Mouse (Mus musculus) ovary, postnatal 14 days (tissue): ENCODE results near the gene Enc1.

ENCODE experiments used
- DNase-seq: peaks from one replicate; pipeline ENCODE4 v3.0.0; 2022; ENCODE audit warnings: low spot score

Gene Enc1

DNA sequence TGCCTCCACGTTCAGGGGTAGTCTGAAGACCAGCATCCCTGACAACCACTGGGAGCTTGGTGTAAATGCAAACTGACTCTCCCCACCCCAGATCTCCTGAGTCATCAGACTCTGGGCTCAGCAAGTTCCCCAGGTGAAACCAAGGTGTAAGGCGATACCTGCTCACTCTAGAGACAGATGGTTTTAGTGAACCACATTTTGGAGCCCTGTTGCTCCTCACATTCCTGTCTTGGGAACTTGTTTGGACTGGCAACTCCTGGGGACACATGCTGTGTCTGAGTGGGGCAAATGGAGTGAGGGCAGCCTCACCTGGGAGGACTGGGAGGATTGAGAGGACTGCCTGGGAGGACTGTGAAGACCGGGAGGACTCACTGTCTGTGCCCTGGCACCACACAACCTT is 13.1 kb upstream of the Enc1 start:
- DNase-seq = no peak

DNA sequence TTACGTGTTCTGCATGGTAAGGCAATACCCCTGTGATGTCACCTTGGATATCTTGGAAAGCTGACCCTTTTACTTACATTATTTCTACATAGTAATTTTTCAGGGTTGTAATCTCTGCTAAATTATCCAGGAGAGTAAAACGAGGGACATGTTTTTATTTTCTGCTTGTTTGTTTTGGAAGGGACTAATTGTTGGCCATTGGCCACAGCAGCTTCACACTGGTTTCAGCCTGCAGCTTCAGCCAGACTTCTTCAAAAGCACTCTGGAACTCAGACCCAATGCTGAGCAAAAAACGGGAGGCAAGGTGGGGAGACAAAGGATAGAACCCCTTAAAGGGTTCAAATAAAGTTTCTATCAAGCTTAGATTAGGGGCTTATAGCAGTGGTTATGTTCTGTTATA is 10.8 kb upstream of the Enc1 start:
- DNase-seq = no peak

DNA sequence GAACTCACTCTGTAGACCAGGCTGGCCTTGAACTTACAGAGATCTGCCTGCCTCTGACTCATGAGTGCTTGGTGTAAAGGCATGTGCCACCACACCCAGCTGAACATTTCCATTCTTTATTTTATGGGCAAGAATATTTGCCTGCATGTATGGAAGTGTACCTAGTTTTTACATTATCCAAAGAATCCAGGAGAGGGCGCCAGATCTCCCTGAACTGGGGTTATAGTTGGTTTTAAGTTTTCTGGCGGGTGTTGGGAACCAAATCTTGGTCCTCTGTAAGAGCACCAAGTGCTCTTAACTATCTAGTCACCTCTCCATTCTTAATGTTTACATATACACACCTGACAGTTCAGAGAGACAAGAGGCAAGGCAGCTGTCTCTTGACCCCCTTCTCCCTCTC is 7.8 kb upstream of the Enc1 start:
- DNase-seq = no peak

DNA sequence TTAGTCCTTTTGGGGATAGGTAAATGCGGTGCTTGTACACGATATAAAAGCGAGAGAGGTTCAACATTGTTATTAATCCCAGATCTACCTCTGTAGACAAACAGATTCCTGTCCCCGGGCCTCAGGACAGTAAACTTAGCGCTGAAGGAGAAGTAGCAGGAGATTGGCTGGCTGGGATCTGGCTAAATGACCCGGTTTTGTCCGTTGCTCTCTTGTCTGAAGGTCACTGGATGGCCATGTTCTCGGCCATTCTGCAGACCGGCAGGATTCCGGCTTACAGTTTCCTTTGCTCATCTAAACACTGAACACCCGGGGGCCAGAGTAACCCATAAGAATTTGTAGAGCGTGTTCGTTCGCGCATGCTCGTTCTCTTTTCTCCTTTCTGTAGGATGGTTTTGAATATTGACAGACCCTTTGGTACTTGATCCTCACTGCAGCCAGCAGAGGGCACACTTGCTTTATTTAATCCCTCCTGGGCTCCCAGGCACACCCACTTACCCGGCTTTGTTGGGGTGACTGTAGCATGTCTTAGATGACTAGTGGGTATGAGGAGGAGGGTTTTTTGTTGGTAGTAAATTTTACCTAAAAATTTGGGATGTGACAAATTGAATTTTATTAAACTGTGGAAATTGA is 6.0 kb upstream of the Enc1 start:
- peak; percentile 73 for DNase-seq

DNA sequence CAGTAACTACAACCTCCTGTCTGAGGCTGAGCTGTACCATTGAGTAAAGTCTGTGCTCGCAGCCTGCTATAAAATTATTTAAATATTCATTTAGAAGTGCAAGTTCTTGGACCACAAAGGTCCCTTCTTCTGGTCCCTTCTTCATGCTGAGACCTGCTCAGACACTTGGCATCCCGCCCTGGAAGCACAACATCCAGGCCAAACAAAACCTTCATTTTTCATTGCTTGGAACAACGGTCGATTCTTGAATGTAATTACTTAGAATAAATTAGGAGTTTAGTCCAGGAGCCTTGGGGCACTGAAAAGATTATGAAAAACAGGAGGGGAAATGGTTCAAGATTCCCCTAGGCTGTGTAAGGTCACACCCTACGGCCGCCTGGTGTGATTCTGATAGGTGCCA is 5.0 kb upstream of the Enc1 start:
- DNase-seq = no peak

DNA sequence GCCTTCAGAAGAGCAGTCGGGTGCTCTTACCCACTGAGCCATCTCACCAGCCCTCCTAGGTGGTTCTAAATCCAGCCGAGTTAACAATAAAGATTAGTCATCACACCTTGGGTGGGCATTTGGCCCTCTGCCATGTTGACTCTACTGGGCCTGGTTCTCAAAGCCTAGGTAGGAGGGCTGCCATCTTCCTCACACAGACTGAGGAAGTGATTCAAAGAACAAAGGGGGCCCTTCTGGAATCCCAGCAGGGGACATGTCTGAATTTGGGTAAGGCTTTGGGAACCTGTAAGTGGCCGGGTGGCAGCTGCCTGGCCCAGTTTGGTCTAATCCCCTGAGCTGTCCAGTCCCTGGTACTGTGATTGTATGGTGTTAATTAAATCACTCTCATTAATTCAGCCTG is 3.2 kb upstream of the Enc1 start:
- no peak for DNase-seq

DNA sequence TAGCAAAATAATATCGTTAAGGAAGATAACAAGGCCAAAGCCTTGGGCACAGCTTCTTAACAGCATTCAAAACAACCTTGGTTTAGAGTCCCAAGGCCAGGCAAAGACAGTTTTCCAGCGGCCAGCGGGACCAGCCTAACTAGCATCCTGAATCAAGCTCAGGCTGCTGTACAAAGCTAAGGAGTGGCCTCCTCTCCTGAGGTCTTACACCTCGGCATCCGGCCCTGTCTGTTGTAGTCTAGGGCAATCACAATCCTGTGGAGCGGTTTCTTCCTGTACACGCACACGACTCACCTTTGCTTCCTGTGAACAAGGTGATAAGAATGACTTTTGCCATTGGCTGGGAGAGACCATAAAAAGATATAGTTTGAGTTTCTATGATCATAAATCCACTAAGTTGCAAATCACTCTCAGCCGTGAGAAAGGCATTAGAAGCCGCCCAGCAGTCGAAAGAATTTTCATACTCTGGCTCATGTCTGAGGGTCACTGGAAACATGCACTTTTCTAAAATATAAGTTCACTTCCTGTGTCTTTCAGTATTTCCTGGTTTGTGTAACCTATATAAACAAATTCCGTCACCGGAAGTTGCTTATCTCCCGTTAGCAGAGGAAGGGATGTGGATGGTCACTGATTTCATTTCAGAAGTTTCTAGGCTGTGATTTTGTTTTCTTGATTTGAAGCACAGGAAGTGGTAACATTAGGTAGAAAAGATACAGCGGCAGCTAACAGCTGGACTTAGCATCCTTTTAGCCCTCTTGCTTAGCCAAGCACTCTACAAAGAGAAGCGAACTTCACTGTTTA is 2.5 kb upstream of the Enc1 start:
- DNase-seq = no peak

DNA sequence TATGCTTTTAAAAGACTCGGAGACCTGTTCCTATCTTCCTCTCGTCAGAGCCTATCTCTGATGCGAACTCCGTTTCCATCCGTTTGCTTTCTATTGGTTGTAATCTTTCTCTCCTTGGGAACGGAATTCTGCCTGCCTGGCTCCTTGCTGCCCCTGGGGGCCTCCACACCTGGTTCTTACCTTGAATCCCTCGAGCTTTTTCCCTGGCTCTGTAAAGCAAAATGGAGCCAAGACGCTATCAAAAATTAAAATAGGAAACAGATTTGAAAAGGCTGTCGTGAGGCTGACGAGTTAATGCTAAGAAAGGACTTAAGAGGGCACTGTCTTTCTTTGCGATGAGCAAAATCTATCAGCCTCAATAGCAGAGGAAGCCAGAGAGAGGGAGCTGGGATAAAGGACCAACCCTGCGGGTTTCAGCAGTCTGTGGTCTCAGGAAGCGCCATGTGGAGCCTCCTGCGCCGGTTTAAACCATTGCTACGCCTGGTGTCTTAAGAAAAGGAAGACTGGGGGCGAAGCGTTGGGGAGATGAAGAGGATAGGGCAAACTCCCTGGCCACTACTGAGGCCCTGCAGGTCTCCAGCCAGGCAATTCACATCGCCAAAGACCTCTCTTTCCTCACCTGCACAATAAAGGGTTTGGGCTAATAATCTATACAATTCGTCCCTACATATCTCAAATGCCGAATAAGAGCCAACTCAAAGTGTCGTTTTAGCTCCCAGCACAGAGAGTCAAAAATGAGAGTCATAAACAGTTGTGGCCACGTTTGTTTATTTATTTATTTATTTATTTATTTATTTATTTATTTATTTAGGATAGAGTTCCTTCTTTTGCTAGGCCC is 1.3 kb upstream of the Enc1 start:
- peak; percentile 24 for DNase-seq

DNA sequence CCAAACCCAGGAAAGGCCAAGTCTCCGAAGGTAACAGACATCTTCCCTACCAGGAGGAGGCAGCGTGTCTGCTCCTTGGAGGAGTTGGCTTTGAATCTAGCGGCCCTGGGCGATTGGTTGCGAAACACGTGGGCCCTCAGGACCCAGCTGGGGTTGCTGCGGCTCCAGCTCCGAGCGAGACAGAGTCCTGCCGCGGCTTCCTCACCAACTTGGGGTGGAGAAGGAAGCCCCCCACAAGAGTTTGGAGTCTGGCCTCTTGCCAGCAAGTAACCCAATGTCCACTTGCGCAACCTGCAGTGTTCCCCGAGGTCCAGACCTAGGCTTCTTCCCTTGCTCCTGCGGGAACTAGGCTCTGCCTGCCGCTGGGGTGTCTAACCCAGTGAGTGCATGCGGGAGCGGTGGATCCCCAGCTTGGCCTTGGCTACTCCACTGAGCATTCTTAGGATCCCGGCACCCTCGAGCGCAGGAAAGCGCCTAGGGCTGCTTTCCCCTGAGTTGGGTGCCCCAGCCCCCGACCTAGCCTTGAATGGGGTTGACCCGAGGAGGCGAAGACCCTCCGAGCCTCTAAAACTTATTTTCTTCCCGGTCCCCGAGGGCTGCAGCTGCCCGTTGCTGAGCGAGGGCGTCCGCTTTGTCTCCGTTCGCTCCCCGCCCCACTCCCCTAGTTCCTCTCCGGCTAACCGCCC is 483 bp upstream of the Enc1 start:
- DNase-seq = peak; percentile 62

DNA sequence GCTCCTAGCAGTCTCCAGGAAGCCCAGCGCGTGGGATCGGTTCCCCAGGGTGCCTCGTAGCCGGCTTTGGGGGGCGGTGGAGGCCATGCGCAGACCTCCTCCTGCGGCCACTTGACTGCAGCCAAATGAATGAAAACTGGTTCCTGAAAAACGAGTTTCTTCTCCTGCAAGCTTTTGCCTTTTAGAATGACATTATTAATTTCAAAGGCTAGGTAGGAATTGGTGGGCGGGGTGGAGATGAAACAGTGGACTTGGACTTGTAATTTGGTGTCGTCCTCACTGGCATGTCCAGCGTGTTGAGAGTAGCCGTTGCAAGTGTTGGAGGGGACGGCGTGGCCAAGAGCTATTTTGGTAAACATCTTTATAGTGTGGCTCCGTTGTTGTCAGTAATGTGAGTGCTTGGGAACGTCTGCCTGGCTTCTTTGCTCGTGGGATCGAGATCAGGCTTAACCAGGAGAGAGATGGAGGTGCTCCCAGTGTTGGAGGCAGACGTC is 929 bp downstream of the Enc1 start:
- DNase-seq = no peak

DNA sequence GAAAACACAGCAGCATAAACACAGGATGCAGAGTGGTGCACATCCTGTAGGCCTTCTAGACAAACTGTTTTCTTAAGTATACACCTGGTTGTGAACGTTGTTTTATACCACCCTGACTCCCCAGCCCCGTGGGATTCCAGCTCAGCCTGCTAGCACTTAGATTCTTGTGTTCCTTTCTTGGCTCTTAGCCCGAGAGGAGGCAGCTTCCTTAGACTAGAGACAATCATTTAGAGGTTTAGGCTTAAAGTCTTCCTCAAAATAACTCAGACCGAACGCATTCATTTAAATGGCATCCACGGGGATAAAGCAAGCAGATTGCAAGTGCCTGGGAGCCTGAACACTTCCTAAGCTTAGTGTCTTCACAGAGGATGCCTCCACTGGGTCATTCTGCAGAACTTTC is 1.8 kb downstream of the Enc1 start:
- no peak for DNase-seq

DNA sequence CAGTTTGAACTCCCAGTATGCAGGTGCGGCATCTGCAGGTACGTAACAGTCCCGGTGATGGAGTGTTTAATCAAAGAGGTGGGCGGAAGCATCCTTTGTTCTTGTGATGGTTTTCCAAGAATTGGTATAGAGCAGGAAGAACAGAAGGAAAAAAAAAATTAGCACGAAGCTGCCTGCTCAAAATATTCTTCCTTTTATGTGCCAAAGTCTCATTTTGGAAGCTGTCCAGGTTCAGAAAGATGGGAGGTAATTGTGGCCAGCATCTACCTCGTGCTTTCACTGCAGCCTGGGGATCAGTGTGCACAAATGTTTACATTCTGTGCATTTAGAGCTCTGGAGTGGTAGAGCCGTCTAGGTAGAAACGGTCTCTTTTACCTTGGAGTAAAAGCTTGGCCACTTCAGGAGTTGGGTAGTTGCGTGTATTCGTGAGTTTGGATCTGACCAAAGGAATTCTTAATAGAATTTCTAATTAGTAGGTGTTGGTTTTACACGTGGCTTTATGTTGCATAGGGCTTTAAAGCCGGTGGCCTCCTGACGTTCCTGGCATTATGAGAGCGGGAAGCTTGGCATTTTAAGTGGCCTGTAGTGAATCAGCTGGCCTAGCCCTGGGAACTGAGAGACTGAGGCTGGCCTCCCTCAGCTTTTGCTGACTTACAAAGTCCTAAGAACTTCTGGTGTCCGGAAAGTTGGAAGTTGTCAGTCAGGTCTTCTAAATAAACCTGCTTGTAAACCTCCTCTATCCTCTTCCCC is 3.2 kb downstream of the Enc1 start:
- no peak for DNase-seq

DNA sequence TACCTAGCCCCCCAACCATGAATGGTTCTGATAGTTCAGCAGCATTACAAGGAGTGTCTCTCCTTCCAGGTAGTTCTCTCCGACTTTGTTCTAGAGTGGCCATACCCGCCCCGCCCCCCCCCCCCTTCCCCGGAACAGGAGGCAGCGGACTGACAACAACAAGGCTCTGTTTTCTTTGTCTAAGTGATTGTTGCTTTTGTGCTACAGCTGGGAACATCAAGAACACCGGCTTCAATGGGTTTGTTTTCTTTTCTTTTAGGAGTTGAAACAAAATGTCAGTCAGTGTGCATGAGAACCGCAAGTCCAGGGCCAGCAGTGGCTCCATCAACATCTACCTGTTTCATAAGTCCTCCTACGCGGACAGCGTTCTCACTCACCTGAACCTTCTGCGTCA is 3.8 kb downstream of the Enc1 start:
- DNase-seq = no peak

DNA sequence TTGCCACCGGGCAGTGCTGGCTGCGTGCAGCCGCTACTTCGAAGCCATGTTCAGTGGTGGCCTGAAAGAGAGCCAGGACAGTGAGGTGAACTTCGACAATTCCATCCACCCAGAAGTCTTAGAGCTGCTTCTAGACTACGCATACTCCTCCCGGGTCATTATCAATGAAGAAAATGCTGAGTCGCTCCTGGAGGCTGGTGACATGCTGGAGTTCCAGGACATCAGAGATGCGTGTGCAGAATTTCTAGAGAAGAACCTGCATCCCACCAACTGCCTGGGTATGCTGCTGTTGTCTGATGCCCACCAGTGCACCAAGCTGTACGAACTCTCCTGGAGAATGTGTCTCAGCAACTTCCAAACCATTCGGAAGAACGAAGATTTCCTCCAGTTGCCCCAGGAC is 4.3 kb downstream of the Enc1 start:
- DNase-seq = no peak

DNA sequence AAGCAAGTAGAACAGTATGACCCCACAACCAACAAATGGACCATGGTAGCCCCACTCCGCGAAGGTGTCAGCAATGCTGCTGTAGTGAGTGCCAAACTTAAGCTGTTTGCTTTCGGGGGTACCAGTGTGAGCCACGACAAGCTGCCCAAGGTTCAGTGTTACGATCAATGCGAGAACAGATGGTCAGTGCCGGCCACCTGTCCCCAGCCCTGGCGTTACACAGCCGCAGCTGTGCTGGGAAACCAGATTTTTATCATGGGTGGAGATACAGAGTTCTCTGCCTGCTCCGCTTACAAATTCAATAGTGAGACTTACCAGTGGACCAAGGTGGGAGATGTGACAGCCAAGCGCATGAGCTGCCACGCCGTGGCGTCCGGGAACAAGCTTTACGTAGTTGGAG is 5.3 kb downstream of the Enc1 start:
- no peak for DNase-seq

DNA sequence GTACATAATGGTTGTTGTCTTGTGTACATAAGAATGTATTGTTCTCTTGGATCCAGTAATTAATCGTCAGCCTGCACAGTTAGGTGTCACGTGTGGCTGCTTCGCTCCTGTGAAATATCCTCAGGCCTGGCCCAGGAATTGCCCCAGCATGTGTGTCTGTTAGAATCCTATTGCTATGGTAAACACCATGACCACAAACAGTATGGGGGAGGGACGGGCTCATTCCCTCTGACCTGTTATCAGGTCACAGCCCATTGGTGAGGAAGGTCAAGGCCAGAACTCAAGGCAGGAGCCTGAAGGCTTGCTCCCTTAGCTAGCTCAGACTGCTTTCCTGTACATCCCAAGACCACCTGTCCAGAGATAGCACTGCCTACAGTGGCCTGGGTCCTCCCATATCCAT is 6.8 kb downstream of the Enc1 start:
- no peak for DNase-seq

DNA sequence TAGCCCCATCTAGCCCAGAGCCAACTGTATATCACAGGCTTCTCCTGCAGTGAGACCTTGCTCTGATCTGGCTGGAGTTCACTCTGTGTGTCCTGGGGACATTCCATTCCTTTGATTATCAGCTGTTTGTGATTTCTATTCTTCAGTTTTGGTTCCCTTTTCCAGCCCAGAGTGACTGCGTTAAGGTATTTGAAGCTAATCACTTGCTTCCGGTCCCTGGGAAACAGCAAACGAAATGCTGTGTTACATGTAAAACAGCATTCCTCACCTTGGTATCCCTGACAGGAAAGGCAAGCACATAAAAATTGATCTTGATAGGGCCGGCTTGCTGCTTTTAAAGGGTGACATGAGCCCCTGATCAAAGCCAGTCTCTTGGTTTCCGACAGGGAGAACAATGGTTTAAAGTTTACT is 8.2 kb downstream of the Enc1 start:
- no peak for DNase-seq

DNA sequence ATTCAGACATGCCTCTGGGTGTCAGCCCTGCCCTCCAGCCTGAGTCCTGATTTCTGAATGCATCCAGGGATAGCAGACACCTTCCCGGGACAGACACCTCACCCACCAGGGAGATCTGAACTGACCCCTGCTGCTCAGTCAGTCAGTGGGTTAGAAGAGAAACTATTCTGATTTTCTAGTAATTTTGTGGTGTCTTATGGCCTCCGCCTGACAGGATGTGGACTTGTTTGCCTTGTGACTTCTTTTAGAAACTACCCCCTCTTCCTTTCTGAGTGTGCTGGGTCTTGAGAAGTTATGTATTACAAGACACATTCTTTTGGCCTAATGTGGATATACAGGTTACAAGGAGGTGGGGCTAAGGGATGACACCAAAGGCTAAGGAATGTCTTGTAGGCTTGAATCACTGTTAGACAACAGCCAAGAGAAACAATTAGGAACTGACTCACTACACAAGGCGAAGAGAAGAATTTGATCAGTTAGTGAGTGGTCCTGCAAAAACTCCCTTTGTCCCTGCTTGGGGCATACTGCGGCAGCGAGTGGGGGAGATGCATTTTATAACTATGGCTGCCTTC is 8.7 kb downstream of the Enc1 start:
- DNase-seq = no peak

DNA sequence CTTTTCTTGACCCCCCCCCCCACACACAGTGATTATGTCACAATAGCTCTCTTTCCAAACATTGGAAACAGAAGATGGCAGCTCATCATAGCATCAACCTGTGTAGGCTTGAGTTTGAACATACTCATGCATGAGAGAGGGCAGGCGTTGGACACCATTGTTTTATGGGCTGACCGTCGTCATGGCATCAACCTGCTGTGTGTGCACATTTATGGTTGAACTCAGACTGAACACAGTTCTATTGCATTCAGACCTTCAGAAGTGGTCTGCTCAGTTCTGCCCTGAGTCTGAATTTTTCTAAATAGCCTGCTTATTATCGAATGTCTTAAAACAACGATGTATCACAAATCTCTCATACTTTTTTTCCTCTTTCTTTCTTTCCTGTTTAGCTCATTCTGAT is 9.2 kb downstream of the Enc1 start:
- no peak for DNase-seq

DNA sequence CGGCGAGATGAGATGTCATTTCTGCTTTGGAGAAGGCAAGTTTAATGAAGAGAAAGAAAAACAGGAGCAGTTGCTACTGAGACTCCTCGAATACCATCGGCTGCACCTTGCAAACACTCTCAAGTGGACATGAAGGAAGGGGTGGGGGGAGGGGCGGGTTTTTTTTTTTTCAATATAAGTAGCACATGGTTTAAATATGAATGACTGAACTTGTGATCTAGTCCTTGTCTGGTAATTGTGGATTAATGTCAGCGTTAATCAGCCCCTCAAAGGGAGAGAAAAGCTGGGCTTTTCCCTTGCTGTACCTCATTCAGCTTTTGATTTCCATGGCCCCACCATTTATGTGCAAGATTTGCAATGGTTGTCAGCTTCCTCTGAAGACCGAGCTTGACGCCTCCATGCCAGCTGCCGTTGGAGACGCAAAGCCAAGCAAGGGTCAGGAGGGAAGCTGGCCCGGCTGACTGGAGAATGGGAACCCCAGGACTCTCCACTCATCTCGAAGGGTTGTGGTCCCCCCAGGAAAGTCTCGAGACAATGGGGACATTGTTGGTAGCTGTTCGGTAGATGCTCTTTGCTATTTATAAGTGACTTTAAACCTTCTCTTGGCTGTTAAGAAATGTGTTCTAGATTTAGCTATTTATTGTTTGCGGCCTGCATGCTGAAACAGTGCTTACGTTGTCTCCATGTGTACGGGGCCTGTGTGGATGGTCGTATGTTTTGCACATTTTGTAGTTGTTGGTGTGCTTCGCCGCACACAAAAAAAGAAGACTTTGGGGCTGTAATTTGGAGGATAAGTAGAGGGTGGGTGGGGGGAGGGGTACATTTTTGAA is 9.9 kb downstream of the Enc1 start:
- DNase-seq = no peak
